Mouse (Mus musculus): ENCODE results near the gene Rrbp1. TPM values are rescaled to one million over a fixed set of nuclear protein-coding genes. Genes with fewer than 3 reads are reported as not detected.

The Rrbp1 gene
- polyA plus RNA-seq, 1 experiment from 2014 or later = 79.4 TPM

DNA sequence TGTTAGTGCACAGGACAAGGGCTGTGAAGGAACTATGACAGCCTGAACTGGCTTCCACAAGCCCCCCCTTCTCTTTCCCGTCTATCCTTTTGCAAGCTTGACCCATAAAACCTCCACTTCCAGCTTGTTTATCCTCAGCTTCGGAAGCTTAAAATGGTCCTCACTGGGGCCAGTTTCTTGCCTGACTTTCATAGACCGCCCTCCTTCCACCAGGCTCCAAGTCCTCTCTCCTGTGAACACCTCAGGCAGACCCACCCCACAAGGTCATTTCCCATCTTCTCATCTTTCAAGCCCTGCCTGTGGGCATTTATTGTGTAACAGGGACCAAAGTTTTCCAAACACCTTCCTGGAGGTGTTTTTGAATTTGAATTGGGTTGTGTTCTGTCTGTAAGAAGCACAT is 11.4 kb upstream of the Rrbp1 start:
- no peaks in the 10 kb centered on the region for H3K27me3 ChIP-seq (replicated peaks; ENCODE audit: insufficient read depth, low read length)
- no peak overlapping the region for H3K4me2 ChIP-seq (replicated peaks; ENCODE audit: low read depth, low read length)
- 69% methylated on average over 3 of the region's 3 CpGs for WGBS
- H3K4me3 ChIP-seq (ENCODE audit: low read depth, low read length) = no peak overlapping the region
- H3K27ac ChIP-seq (ENCODE audit: low read length) = no peak overlapping the region
- ATAC-seq = no peak
- no peak for DNase-seq (ENCODE audit: low spot score)
- H3K9ac ChIP-seq (replicated peaks; ENCODE audit: low read depth) = no peak overlapping the region
- no peaks in the 10 kb centered on the region for H3K4me1 ChIP-seq (ENCODE audit: insufficient read depth, low read depth, low read length)
- H3K36me3 ChIP-seq (ENCODE audit: insufficient read depth, low read length) = no peaks in the 10 kb centered on the region
- TF ChIP-seq EP300 (IDR thresholded peaks at IDR 0.05) (no peak), CTCF (IDR thresholded peaks at IDR 0.05) (no peak)
- H3K9me3 ChIP-seq (ENCODE audit: low read length) = no peaks in the 10 kb centered on the region

DNA sequence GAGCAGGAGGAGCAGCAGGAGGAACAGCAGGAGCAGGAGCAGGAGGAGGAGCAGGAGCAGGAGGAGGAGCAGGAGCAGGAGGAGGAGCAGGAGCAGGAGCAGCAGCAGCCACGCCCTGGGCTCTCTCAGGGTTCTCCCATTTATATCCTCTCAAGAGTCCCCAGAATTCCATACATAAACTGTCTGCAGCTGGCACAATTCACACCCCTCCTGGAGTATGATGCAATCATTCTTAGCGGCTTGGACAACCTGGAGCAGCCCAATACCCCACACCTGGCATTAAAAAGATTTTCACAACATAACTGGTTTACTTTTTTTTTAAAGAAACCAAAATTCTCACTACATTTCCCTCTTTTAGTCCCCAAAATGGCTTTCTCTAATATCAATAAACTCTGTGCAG is 8.9 kb upstream of the Rrbp1 start:
- DNase-seq (ENCODE audit: low spot score) = no peak
- H3K4me2 ChIP-seq (replicated peaks; ENCODE audit: low read depth, low read length) = no peak overlapping the region
- no peaks in the 10 kb centered on the region for H3K27me3 ChIP-seq (replicated peaks; ENCODE audit: insufficient read depth, low read length)
- no peak overlapping the region for H3K27ac ChIP-seq (ENCODE audit: low read length)
- no peaks in the 10 kb centered on the region for H3K4me1 ChIP-seq (ENCODE audit: insufficient read depth, low read depth, low read length)
- no peak overlapping the region for H3K9ac ChIP-seq (replicated peaks; ENCODE audit: low read depth)
- WGBS = 22% methylated on average over 2 of the region's 2 CpGs
- H3K36me3 ChIP-seq (ENCODE audit: insufficient read depth, low read length) = no peaks in the 10 kb centered on the region
- no peaks in the 10 kb centered on the region for H3K9me3 ChIP-seq (ENCODE audit: low read length)
- TF ChIP-seq EP300 (IDR thresholded peaks at IDR 0.05) = no peak
- no peak for TF ChIP-seq CTCF (IDR thresholded peaks at IDR 0.05)
- H3K4me3 ChIP-seq (ENCODE audit: low read depth, low read length) = no peak overlapping the region
- no peak for ATAC-seq

DNA sequence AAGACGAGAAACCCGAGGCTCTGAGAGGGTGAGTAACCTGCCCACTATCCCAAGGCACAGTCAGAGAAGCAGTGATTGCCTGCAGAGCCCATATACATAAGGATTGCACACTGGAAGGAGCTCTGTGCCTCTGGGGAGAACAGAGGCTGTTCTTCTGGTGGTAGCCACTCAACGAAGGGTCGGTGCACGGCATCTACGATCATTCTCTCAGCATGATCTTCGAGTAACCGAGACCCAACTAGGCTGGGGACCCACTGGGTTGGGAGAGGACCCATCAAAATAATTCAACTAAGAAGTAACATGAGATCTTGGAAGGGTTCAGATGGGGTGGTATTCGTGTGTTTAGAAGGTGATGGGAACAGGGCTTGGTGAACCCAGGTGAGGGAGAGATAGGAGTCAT is 4.8 kb upstream of the Rrbp1 start:
- no peaks in the 10 kb centered on the region for H3K27me3 ChIP-seq (replicated peaks; ENCODE audit: insufficient read depth, low read length)
- no peaks in the 10 kb centered on the region for H3K9me3 ChIP-seq (ENCODE audit: low read length)
- DNase-seq (ENCODE audit: low spot score) = no peak
- no peak overlapping the region for H3K9ac ChIP-seq (replicated peaks; ENCODE audit: low read depth)
- ATAC-seq = no peak
- no peak overlapping the region for H3K27ac ChIP-seq (ENCODE audit: low read length)
- H3K36me3 ChIP-seq (ENCODE audit: insufficient read depth, low read length) = no peaks in the 10 kb centered on the region
- WGBS = 89% methylated on average over 9 of the region's 9 CpGs
- no peak overlapping the region for H3K4me2 ChIP-seq (replicated peaks; ENCODE audit: low read depth, low read length)
- H3K4me3 ChIP-seq (ENCODE audit: low read depth, low read length) = no peak overlapping the region
- no peaks in the 10 kb centered on the region for H3K4me1 ChIP-seq (ENCODE audit: insufficient read depth, low read depth, low read length)
- TF ChIP-seq EP300 (IDR thresholded peaks at IDR 0.05) (no peak), CTCF (IDR thresholded peaks at IDR 0.05) (no peak)

DNA sequence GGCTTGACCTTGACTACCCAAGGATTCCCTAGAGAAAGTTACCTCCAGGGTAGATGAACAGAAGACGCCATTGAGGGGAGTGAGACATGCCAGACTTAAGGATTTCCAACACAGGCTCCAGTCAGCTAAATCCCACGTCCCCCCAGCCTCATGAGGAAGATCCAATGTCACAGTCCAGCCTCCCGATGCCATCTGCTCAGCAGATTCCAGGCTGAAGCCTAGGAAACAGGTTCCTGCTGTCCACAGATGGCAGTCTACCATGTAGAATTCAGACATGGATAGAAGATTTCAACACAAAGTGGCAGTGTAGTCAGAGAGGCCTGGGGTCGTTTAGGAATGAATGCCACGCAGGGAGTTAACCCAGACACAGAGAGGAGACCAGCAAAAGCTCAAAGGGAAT is 3.4 kb upstream of the Rrbp1 start:
- Histone ChIP-seq H3K27me3 (replicated peaks; ENCODE audit: insufficient read depth, low read length) (no peaks in the 10 kb centered on the region), H3K4me1 (ENCODE audit: insufficient read depth, low read depth, low read length) (no peaks in the 10 kb centered on the region), H3K4me3 (ENCODE audit: low read depth, low read length) (no peak overlapping the region), H3K27ac (ENCODE audit: low read length) (no peak overlapping the region), H3K4me2 (replicated peaks; ENCODE audit: low read depth, low read length) (no peak overlapping the region), H3K36me3 (ENCODE audit: insufficient read depth, low read length) (no peaks in the 10 kb centered on the region), H3K9ac (replicated peaks; ENCODE audit: low read depth) (no peak overlapping the region), H3K9me3 (ENCODE audit: low read length) (no peaks in the 10 kb centered on the region)
- ATAC-seq (no peak), DNase-seq (ENCODE audit: low spot score) (no peak)
- no peak for TF ChIP-seq CTCF (IDR thresholded peaks at IDR 0.05)
- no peak for TF ChIP-seq EP300 (IDR thresholded peaks at IDR 0.05)
- WGBS = 47% methylated on average over 5 of the region's 5 CpGs

- DNase-seq (ENCODE audit: low spot score) = peak; percentile 27
- Histone ChIP-seq H3K4me2 (replicated peaks; ENCODE audit: low read depth, low read length) (no peak overlapping the region), H3K9me3 (ENCODE audit: low read length) (no peaks in the 10 kb centered on the region), H3K36me3 (ENCODE audit: insufficient read depth, low read length) (no peaks in the 10 kb centered on the region), H3K4me1 (ENCODE audit: insufficient read depth, low read depth, low read length) (no peaks in the 10 kb centered on the region), H3K9ac (replicated peaks; ENCODE audit: low read depth) (no peak overlapping the region), H3K4me3 (ENCODE audit: low read depth, low read length) (no peak overlapping the region), H3K27ac (ENCODE audit: low read length) (no peak overlapping the region), H3K27me3 (replicated peaks; ENCODE audit: insufficient read depth, low read length) (no peaks in the 10 kb centered on the region)
- ATAC-seq = no peak
- TF ChIP-seq CTCF (IDR thresholded peaks at IDR 0.05) = no peak
- TF ChIP-seq EP300 (IDR thresholded peaks at IDR 0.05) = no peak
- WGBS = 55% methylated on average over 11 of the region's 11 CpGs
Measured at GRCm38 (mm10) chr2:144014051-144014450, 3.0 kb upstream of the Rrbp1 start.

DNA sequence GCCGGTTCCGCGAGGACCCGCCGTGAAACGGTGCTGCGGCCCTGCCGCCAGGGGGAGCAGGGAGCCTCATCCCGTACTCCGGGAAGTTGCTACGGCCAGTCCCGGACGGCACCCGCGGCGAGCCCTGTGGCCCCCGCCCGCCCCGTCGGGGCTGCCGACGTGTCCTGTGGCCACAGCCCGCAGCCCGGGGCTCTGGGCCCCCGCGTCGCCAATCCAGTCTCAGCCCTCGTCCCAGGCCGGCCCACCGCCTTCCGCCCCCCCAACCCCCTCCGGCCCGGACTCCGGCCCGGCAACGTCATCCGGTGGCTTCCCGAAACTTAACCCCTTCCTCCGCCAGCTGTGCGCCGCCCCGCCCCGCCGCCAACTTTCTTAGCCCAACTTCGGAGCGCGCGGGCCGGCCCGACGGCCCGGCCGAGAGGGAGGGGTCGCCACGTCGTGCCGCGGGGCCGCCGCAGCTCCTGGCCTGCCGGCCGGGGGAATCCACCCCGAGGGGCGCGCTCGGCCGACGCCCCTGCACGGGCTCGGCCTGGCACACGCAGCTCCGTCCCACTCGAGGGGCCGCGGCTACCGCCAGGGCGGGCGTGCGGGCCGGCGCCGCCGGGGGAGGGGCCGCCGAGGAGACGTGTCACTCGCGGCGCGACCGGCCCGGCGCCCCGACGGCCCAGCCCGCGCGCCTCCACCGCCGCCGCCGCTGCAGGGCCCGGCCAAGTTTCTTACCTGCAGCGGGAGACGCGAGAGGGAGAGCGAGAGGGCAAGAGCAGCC is 600 bp downstream of the Rrbp1 start:
- TF ChIP-seq EP300 (IDR thresholded peaks at IDR 0.05) (no peak), CTCF (IDR thresholded peaks at IDR 0.05) (peak; percentile 85)
- no peaks in the 10 kb centered on the region for H3K36me3 ChIP-seq (ENCODE audit: insufficient read depth, low read length)
- H3K27me3 ChIP-seq (replicated peaks; ENCODE audit: insufficient read depth, low read length) = no peaks in the 10 kb centered on the region
- H3K9ac ChIP-seq (replicated peaks; ENCODE audit: low read depth) = peak overlapping the region; percentile 84
- under 1% methylated on average over 31 of the region's 107 CpGs for WGBS
- peak overlapping the region; percentile 96 for H3K4me3 ChIP-seq (ENCODE audit: low read depth, low read length)
- H3K27ac ChIP-seq (ENCODE audit: low read length) = peak overlapping the region; percentile 98
- H3K4me2 ChIP-seq (replicated peaks; ENCODE audit: low read depth, low read length) = peak overlapping the region; percentile 65
- H3K4me1 ChIP-seq (ENCODE audit: insufficient read depth, low read depth, low read length) = peaks cover 13% of the 10 kb centered on the region; the same call in 1 of the 2 replicates
- H3K9me3 ChIP-seq (ENCODE audit: low read length) = no peaks in the 10 kb centered on the region
- peak; percentile 88 for DNase-seq (ENCODE audit: low spot score)
- peak; percentile 46 for ATAC-seq
